Mouse (Mus musculus): ENCODE results near the gene Rfx8. TPM values are rescaled to one million over a fixed set of nuclear protein-coding genes. Genes with fewer than 3 reads are reported as not detected.
"Not testable (repeated sequence)": the region's sequence is repeated elsewhere in the genome, so short reads cannot be mapped to it uniquely, and the experiment has no call there.

Gene Rfx8
- polyA plus RNA-seq, 1 experiment: 0.16 TPM

GRCm38 (mm10) chr1:39663050-39663449, 57.7 kb downstream of the Rfx8 start:
- Histone ChIP-seq H3K4me3 (no peak overlapping the region), H3ac (ENCODE audit: control insufficient read depth, insufficient read length) (no peak overlapping the region), H3K4me2 (ENCODE audit: low read depth) (no peak overlapping the region), H3K27me3 (ENCODE audit: control insufficient read depth, insufficient read depth, insufficient read length) (no peaks in the 10 kb centered on the region), H3K79me2 (ENCODE audit: control insufficient read depth, insufficient read depth) (no peaks in the 10 kb centered on the region), H3K36me3 (ENCODE audit: control insufficient read depth, insufficient read depth) (no peaks in the 10 kb centered on the region)
- TF ChIP-seq E2F4 (IDR thresholded peaks at IDR 0.05; ENCODE audit: insufficient read depth) (no peak), REST (IDR thresholded peaks at IDR 0.05; ENCODE audit: insufficient read depth, insufficient read length) (no peak)

- TF ChIP-seq POLR2AphosphoS2 (IDR thresholded peaks at IDR 0.05; ENCODE audit: insufficient read length, low read depth) (no peak), TCF12 (IDR thresholded peaks at IDR 0.05; ENCODE audit: insufficient read depth, poor library complexity, severe bottlenecking) (no peak), USF1 (IDR thresholded peaks at IDR 0.05; ENCODE audit: low read depth) (no peak), SRF (IDR thresholded peaks at IDR 0.05; ENCODE audit: control insufficient read depth, insufficient read length, low read depth) (no peak), MYOD1 (IDR thresholded peaks at IDR 0.05; ENCODE audit: control insufficient read depth in 1 of 3, insufficient read length in 2 of 3, low read depth in 2 of 3) (no peak), MYOG (IDR thresholded peaks at IDR 0.05; ENCODE audit: control insufficient read depth in 1 of 3, insufficient read depth in 1 of 3, insufficient read length in 2 of 3, low read depth in 2 of 3) (no peak), E2F4 (IDR thresholded peaks at IDR 0.05; ENCODE audit: insufficient read depth) (no peak), TCF3 (IDR thresholded peaks at IDR 0.05; ENCODE audit: insufficient read length, low read depth) (no peak), POLR2A (IDR thresholded peaks at IDR 0.05; ENCODE audit: insufficient read length, low read depth) (no peak), REST (IDR thresholded peaks at IDR 0.05; ENCODE audit: insufficient read depth, insufficient read length) (no peak), MAX (IDR thresholded peaks at IDR 0.05; ENCODE audit: low read depth) (no peak), CEBPB (IDR thresholded peaks at IDR 0.05; ENCODE audit: insufficient read depth, poor library complexity, severe bottlenecking) (no peak)
- H3K79me2 ChIP-seq (ENCODE audit: control insufficient read depth, insufficient read depth): no peaks in the 10 kb centered on the region
- H3K4me3 ChIP-seq: no peak overlapping the region
- H3K4me2 ChIP-seq (ENCODE audit: low read depth): peak overlapping the region; percentile 30
- no peak overlapping the region for H3ac ChIP-seq (ENCODE audit: control insufficient read depth, insufficient read length)
- H3K36me3 ChIP-seq (ENCODE audit: control insufficient read depth, insufficient read depth): no peaks in the 10 kb centered on the region
- no peaks in the 10 kb centered on the region for H3K27me3 ChIP-seq (ENCODE audit: control insufficient read depth, insufficient read depth, insufficient read length)
Observed at GRCm38 (mm10) chr1:39656976-39657529, 63.7 kb downstream of the Rfx8 start.

- H3K4me3 ChIP-seq; H3K4me2 ChIP-seq (ENCODE audit: low read depth); H3K79me2 ChIP-seq (ENCODE audit: control insufficient read depth, insufficient read depth); H3K36me3 ChIP-seq (ENCODE audit: control insufficient read depth, insufficient read depth); H3ac ChIP-seq (ENCODE audit: control insufficient read depth, insufficient read length): not testable (repeated sequence)
- peaks cover 13% of the 10 kb centered on the region for H3K27me3 ChIP-seq (ENCODE audit: control insufficient read depth, insufficient read depth, insufficient read length)
Observed at GRCm38 (mm10) chr1:39654901-39655300, 65.9 kb downstream of the Rfx8 start.

- no peak for TF ChIP-seq MYOG (IDR thresholded peaks at IDR 0.05; ENCODE audit: control insufficient read depth in 1 of 3, insufficient read depth in 1 of 3, insufficient read length in 2 of 3, low read depth in 2 of 3)
- TF ChIP-seq TCF12 (IDR thresholded peaks at IDR 0.05; ENCODE audit: insufficient read depth, poor library complexity, severe bottlenecking): no peak
- TF ChIP-seq TCF3 (IDR thresholded peaks at IDR 0.05; ENCODE audit: insufficient read length, low read depth): no peak
- TF ChIP-seq POLR2AphosphoS2 (IDR thresholded peaks at IDR 0.05; ENCODE audit: insufficient read length, low read depth): no peak
- no peak for TF ChIP-seq E2F4 (IDR thresholded peaks at IDR 0.05; ENCODE audit: insufficient read depth)
- no peak for TF ChIP-seq CEBPB (IDR thresholded peaks at IDR 0.05; ENCODE audit: insufficient read depth, poor library complexity, severe bottlenecking)
- no peak for TF ChIP-seq MAX (IDR thresholded peaks at IDR 0.05; ENCODE audit: low read depth)
- no peak for TF ChIP-seq USF1 (IDR thresholded peaks at IDR 0.05; ENCODE audit: low read depth)
- TF ChIP-seq MYOD1 (IDR thresholded peaks at IDR 0.05; ENCODE audit: control insufficient read depth in 1 of 3, insufficient read length in 2 of 3, low read depth in 2 of 3): no peak
- no peak for TF ChIP-seq POLR2A (IDR thresholded peaks at IDR 0.05; ENCODE audit: insufficient read length, low read depth)
- no peak for TF ChIP-seq SRF (IDR thresholded peaks at IDR 0.05; ENCODE audit: control insufficient read depth, insufficient read length, low read depth)
- TF ChIP-seq REST (IDR thresholded peaks at IDR 0.05; ENCODE audit: insufficient read depth, insufficient read length): no peak
- H3K27me3 ChIP-seq (ENCODE audit: control insufficient read depth, insufficient read depth, insufficient read length): peaks cover 13% of the 10 kb centered on the region
- H3K79me2 ChIP-seq (ENCODE audit: control insufficient read depth, insufficient read depth): no peaks in the 10 kb centered on the region
- no peak overlapping the region for H3K4me3 ChIP-seq
- no peak overlapping the region for H3K4me2 ChIP-seq (ENCODE audit: low read depth)
- no peak overlapping the region for H3ac ChIP-seq (ENCODE audit: control insufficient read depth, insufficient read length)
- no peaks in the 10 kb centered on the region for H3K36me3 ChIP-seq (ENCODE audit: control insufficient read depth, insufficient read depth)
Observed at GRCm38 (mm10) chr1:39653028-39653427, 67.8 kb downstream of the Rfx8 start.

GRCm38 (mm10) chr1:39651241-39651548, 69.6 kb downstream of the Rfx8 start, which contains the start of gene Creg2:
Creg2 (minus strand) TSS chr1:39651474.
- peak within 1 kb of the TSS; percentile 63 for H3K4me2 ChIP-seq (ENCODE audit: low read depth)
- no peaks in the 10 kb centered on the region for H3K36me3 ChIP-seq (ENCODE audit: control insufficient read depth, insufficient read depth)
- H3ac ChIP-seq (ENCODE audit: control insufficient read depth, insufficient read length): no peak within 1 kb of the TSS
- no peak within 1 kb of the TSS for H3K4me3 ChIP-seq
- H3K27me3 ChIP-seq (ENCODE audit: control insufficient read depth, insufficient read depth, insufficient read length): peaks cover 13% of the 10 kb centered on the region
- no peaks in the 10 kb centered on the region for H3K79me2 ChIP-seq (ENCODE audit: control insufficient read depth, insufficient read depth)
- no peak for TF ChIP-seq CEBPB (IDR thresholded peaks at IDR 0.05; ENCODE audit: insufficient read depth, poor library complexity, severe bottlenecking)
- TF ChIP-seq TCF12 (IDR thresholded peaks at IDR 0.05; ENCODE audit: insufficient read depth, poor library complexity, severe bottlenecking): no peak
- no peak for TF ChIP-seq MAX (IDR thresholded peaks at IDR 0.05; ENCODE audit: low read depth)
- TF ChIP-seq TCF3 (IDR thresholded peaks at IDR 0.05; ENCODE audit: insufficient read length, low read depth): no peak
- no peak for TF ChIP-seq REST (IDR thresholded peaks at IDR 0.05; ENCODE audit: insufficient read depth, insufficient read length)
- TF ChIP-seq E2F4 (IDR thresholded peaks at IDR 0.05; ENCODE audit: insufficient read depth): no peak
- no peak for TF ChIP-seq MYOD1 (IDR thresholded peaks at IDR 0.05; ENCODE audit: control insufficient read depth in 1 of 3, insufficient read length in 2 of 3, low read depth in 2 of 3)
